Comparison of ENCODE assay signal across 19 mouse cellular contexts in the genomic region with DNA sequence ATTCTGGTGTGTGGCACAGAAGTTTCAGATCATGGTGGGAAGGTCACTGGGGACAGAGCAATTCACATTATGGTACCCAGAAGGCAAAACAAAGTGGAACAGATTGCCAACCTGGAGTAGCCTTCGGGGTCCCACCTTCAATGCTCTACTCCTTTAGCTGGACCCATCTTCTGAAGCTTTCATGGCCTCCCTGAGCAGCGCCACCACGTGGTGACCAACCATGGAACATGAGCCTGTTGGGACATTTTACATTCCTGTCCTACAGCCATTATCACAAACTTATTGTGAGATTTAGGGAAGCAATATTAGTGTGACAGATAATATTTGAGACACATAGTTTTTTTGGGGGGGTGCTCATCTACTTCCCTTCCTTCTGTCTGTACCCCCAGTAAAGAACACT.
A peak's percentile ranks its signal among the peaks of the same experiment; 100 is the strongest.
DNase-seq lines count a peak whose midpoint lies in the region; TF ChIP-seq lines count a peak whose summit lies in the region.
"Had no signal": no experiment of that assay in that cellular context is flagged by ENCODE, and none has a peak within 500 bp of the region (broad histone marks: within the 10 kb centered on the region; RNA-seq: fewer than 3 reads in every experiment).

No protein-coding gene starts in this region.

- H3K4me3 ChIP-seq in heart, embryonic 10.5 days, result no peak overlapping the region
- H3K4me3 ChIP-seq in left cerebral cortex, adult 2 months, result no peak overlapping the region
- no peak overlapping the region for H3K4me3 ChIP-seq in E14TG2a.4 (replicated peaks; ENCODE audit: low read length)
- H3K4me3 ChIP-seq: embryonic facial prominence, embryonic 12.5 days; hindbrain, embryonic 13.5 days; liver, embryonic 15.5 days; myocyte; neural tube, embryonic 15.5 days had no signal

- intact Hi-C loops in left cerebral cortex, adult 2 months (cut with DNase I), result no loop called here
- intact Hi-C loops in left cerebral cortex, postnatal 25 days (cut with DNase I), result no loop called here

- no peaks in the 10 kb centered on the region for H3K9me3 ChIP-seq in heart, embryonic 10.5 days
- peaks cover 10% of the 10 kb centered on the region for H3K9me3 ChIP-seq in E14TG2a.4 (ENCODE audit: low read length)
- H3K9me3 ChIP-seq: embryonic facial prominence, embryonic 12.5 days; hindbrain, embryonic 13.5 days; liver, embryonic 15.5 days; neural tube, embryonic 15.5 days had no signal

- H3K36me3 ChIP-seq in heart, embryonic 10.5 days, result no peaks in the 10 kb centered on the region
- H3K36me3 ChIP-seq in E14TG2a.4 (ENCODE audit: insufficient read depth, low read length), result no peaks in the 10 kb centered on the region
- H3K36me3 ChIP-seq: embryonic facial prominence, embryonic 12.5 days; hindbrain, embryonic 13.5 days; liver, embryonic 15.5 days; neural tube, embryonic 15.5 days had no signal

- no peak for DNase-seq in heart, embryonic 10.5 days (ENCODE audit: low spot score)
- no peak for DNase-seq in heart, postnatal 4 days
- no peak for DNase-seq in left cerebral cortex, adult 2 months (ENCODE audit: extremely low spot score in 1 of 2, low spot score in 2 of 2)
- DNase-seq in left cerebral cortex, postnatal 25 days (ENCODE audit: low spot score in 2 of 2), result no peak
- DNase-seq in ZHBTc4 (ENCODE audit: low read depth, low spot score), result peak; percentile 53
- no peak for DNase-seq in right cerebral cortex, postnatal 14 days
- no peak for DNase-seq in frontal cortex, postnatal 25 days (ENCODE audit: low spot score in 2 of 2)
- DNase-seq: adrenal gland, adult 8-10 months; cerebellum, adult 18-20 months; heart, adult 18-20 months; layer of hippocampus, postnatal 36 days; lung, postnatal 36 days; right cerebral cortex, postnatal 4 days had no signal

- 0 out of 2 replicates have a peak overlapping the region, but pooled peaks have one; percentile 10 for H3K27ac ChIP-seq in heart, embryonic 10.5 days
- no peak overlapping the region for H3K27ac ChIP-seq in left cerebral cortex, adult 2 months
- H3K27ac ChIP-seq: embryonic facial prominence, embryonic 12.5 days; hindbrain, embryonic 13.5 days; liver, embryonic 15.5 days; neural tube, embryonic 15.5 days had no signal

- 64% methylated on average over 3 of the region's 3 CpGs for WGBS in heart, embryonic 10.5 days

- no peaks in the 10 kb centered on the region for H3K27me3 ChIP-seq in heart, embryonic 10.5 days (ENCODE audit: insufficient read depth, poor library complexity, severe bottlenecking)
- H3K27me3 ChIP-seq in E14TG2a.4 (ENCODE audit: insufficient read depth, low read length), result peaks cover 9% of the 10 kb centered on the region
- H3K27me3 ChIP-seq: embryonic facial prominence, embryonic 12.5 days; liver, embryonic 15.5 days; neural tube, embryonic 15.5 days had no signal

- H3K4me1 ChIP-seq in heart, embryonic 10.5 days, result peaks cover 49% of the 10 kb centered on the region
- H3K4me1 ChIP-seq in E14TG2a.4 (replicated peaks; ENCODE audit: low read depth, low read length), result peaks cover 45% of the 10 kb centered on the region
- H3K4me1 ChIP-seq: embryonic facial prominence, embryonic 12.5 days; liver, embryonic 15.5 days; neural tube, embryonic 15.5 days had no signal

- peak; percentile 4 for TF ChIP-seq CTCF in left cerebral cortex, adult 2 months (IDR thresholded peaks at IDR 0.05)
- peak; percentile 44 for TF ChIP-seq CTCF in E14TG2a.4 (conservative IDR thresholded peaks at IDR 0.05; ENCODE audit: low read length)
